Mouse (Mus musculus) neural tube, embryonic 12.5 days (tissue): Measurements from ENCODE around the gene Agpat1. TPM values are rescaled to one million over a fixed set of nuclear protein-coding genes. Genes with fewer than 3 reads are reported as not detected.

Experiments
- ATAC-seq: fragments of 200-750 bp; cut with Nextera tagmentation; 2 replicates; pipeline ENCODE4 v1.8.0; 2017; ENCODE audit warnings: low read depth, mild to moderate bottlenecking, moderate TSS enrichment, moderate library complexity; ENCODE audit not compliant: low FRiP score
- H3K27ac ChIP-seq: fragments of 300-500 bp; sonication (generic); 2 replicates; pipeline ENCODE4 v1.5.1; 2016
- H3K27me3 ChIP-seq: fragments of 300-500 bp; sonication (generic); replicated peaks from 2 replicates; pipeline ENCODE4 v1.6.1; 2016; ENCODE audit warnings: mild to moderate bottlenecking
- H3K36me3 ChIP-seq: fragments of 300-500 bp; sonication (generic); 2 replicates; pipeline ENCODE4 v1.6.1; 2016; ENCODE audit warnings: mild to moderate bottlenecking
- H3K4me1 ChIP-seq: fragments of 300-500 bp; sonication (generic); 2 replicates; pipeline ENCODE4 v1.6.1; 2016
- H3K4me2 ChIP-seq: fragments of 300-500 bp; sonication (generic); replicated peaks from 2 replicates; pipeline ENCODE4 v1.6.1; 2016; ENCODE audit warnings: mild to moderate bottlenecking
- H3K4me3 ChIP-seq: fragments of 300-500 bp; sonication (generic); 2 replicates; pipeline ENCODE4 v1.5.1; 2016
- H3K9ac ChIP-seq: fragments of 300-500 bp; sonication (generic); 2 replicates; pipeline ENCODE4 v1.6.1; 2016; ENCODE audit warnings: mild to moderate bottlenecking
- H3K9me3 ChIP-seq: fragments of 300-500 bp; sonication (generic); 2 replicates; pipeline ENCODE4 v1.6.1; 2016; ENCODE audit warnings: mild to moderate bottlenecking
- WGBS: fragments of 180-500 bp; shearing (Covaris S2); methylation state at CpG from one replicate; pipeline ENCODE4 v1.1.7; 2016; 5-methylcytosine and 5-hydroxymethylcytosine counted together
- polyA plus RNA-seq: library from polyadenylated mRNA; unstranded; fragments of >200 nt; fragmentation: Nextera tagmentation; extraction: Ambion mirVana; gene quantifications from 2 replicates; pipeline ENCODE4 v1.2.1, GENCODE M21; 2016

Agpat1 gene
- polyA plus RNA-seq, 1 experiment from 2014 or later: 81.1 TPM

DNA sequence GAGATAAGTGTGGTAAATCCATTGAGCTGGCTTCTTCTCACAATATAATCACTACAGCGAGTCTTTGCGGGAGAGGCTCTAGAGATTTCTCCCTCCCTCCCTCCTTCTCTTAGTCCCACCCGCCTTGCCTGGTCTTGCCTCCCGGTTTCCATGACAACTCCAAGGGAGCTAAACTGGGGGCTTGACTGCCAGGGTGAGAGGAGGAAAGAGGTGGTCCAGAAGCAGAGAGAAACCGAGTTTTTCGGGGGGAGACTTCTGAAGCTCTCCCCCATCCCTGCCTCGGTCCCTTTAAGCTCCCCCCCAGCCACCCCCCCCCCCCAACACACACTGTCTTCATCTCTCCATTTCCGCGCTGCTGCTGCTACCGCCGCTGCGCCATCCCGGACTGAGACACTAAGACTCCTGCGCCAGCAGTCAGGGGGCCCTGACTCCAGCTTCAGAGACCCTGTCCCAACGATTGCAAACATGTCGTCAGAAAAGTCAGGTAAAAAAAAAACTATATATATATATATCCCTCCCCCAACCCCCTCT is 25.2 kb downstream of the Agpat1 start, which contains the start of gene Prrt1:
Gene Prrt1, plus strand, starts transcription at position 313 of the 531 bp plus-strand sequence.
- H3K9ac ChIP-seq: peak within 1 kb of the TSS; percentile 60
- no peak for ATAC-seq

DNA sequence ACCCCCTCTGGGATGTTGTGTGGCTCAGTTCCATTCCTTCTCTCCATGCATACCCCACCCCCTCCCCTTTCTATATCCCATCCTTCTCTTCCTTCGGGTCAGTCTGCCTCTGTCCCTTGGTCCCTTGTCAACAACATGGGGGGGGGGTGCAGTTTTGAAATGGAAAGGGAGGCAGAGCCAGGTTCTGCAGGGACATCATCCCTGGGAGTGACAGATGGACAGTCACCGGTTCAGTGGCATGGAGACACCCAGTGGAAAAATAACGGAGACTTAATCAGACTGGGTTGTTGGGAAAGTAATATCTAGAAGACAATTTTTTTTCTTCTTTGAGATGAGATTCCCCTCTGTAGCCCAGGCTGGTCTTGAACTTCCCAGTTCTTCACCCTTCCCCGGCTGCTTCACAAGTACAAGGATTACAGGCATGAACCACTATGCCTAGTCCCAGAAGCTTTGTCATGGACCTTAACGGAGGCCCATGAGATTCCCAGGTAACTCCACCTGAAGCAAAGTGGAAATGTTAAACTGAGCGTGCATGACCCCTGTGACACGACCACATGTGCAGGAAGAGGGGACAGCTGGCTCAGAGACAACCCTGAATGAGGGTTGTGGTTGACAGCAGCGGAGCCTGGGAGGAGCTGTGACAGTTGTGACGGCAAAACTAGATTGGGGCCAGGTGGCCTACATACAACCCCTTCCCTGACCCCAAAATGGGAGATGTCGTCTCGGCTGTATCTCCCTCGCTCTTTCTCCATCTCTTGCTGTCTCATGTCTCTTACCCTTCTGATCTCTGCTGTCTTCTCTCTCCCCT is 25.9 kb downstream of the Agpat1 start:
- Histone ChIP-seq H3K27me3 (peaks cover 45% of the 10 kb centered on the region), H3K4me3 (peak overlapping the region; percentile 32), H3K4me1 (peaks cover 57% of the 10 kb centered on the region), H3K4me2 (peak overlapping the region; percentile 86), H3K9ac (0 out of 2 replicates have a peak overlapping the region, but pooled peaks have one; percentile 50), H3K27ac (no peak overlapping the region), H3K36me3 (no peaks in the 10 kb centered on the region), H3K9me3 (no peaks in the 10 kb centered on the region)
- WGBS: 13% methylated on average over 12 of the region's 12 CpGs
- ATAC-seq: no peak

More for the DNA sequence above, 25.2 kb downstream of the Agpat1 start, which contains the start of gene Prrt1:
- H3K9me3 ChIP-seq: no peaks in the 10 kb centered on the region
- H3K4me1 ChIP-seq: peaks cover 57% of the 10 kb centered on the region
- H3K4me3 ChIP-seq: peak within 1 kb of the TSS; percentile 60
- WGBS: 3% methylated on average over 16 of the region's 16 CpGs
- H3K4me2 ChIP-seq: peak within 1 kb of the TSS; percentile 86
- no peak within 1 kb of the TSS for H3K27ac ChIP-seq
- H3K36me3 ChIP-seq: no peaks in the 10 kb centered on the region
- peaks cover 45% of the 10 kb centered on the region for H3K27me3 ChIP-seq

DNA sequence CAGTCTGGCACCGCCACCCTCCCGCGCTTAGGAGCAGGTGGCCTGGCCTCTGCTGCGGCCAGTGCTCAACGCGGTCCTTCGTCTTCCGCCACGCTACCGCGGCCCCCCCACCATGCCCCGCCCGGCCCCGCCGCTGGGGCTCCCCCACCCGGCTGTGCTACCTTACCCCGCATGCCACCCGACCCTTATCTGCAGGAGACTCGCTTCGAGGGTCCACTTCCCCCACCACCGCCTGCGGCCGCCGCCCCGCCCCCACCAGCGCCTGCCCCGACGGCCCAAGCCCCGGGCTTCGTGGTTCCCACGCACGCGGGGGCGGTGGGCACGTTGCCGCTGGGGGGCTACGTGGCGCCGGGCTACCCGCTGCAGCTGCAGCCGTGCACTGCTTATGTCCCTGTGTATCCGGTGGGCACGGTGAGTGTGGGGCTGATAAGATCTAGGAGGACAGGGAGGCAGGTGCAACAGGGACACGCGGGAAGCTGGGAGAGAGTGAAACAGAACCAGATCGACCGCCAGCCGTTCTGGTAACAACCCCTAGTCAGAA is 26.8 kb downstream of the Agpat1 start:
- H3K27ac ChIP-seq: no peak overlapping the region
- H3K9me3 ChIP-seq: no peaks in the 10 kb centered on the region
- H3K4me3 ChIP-seq: peak overlapping the region; percentile 32
- H3K9ac ChIP-seq: peak overlapping the region; percentile 50
- no peaks in the 10 kb centered on the region for H3K36me3 ChIP-seq
- peak overlapping the region; percentile 86 for H3K4me2 ChIP-seq
- H3K27me3 ChIP-seq: peaks cover 45% of the 10 kb centered on the region
- no peak for ATAC-seq
- WGBS: 2% methylated on average over 47 of the region's 48 CpGs
- H3K4me1 ChIP-seq: peaks cover 55% of the 10 kb centered on the region

DNA sequence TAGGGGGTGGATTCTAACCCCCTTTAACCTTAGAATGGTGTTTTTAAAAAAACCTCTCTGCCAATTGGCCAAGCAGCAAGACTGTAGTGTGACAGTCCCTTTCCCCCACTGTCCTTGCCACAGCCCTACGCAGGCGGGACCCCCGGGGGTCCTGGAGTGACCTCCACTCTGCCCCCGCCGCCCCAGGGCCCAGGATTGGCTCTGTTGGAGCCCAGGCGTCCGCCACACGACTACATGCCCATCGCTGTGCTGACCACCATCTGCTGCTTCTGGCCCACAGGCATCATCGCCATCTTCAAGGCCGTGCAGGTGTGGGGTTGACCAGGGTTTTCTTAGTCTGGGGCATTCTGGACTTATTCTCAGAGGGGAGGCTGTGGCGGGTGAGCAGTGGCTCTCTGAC is 27.6 kb downstream of the Agpat1 start:
- no peak for ATAC-seq
- Histone ChIP-seq H3K4me1 (peaks cover 47% of the 10 kb centered on the region), H3K27me3 (peaks cover 45% of the 10 kb centered on the region), H3K36me3 (no peaks in the 10 kb centered on the region), H3K4me2 (peak overlapping the region; percentile 86), H3K27ac (no peak overlapping the region), H3K9me3 (no peaks in the 10 kb centered on the region), H3K9ac (peak overlapping the region; percentile 38; the same call in 1 of the 2 replicates), H3K4me3 (peak overlapping the region; percentile 24)
- 3% methylated on average over 12 of the region's 12 CpGs for WGBS

DNA sequence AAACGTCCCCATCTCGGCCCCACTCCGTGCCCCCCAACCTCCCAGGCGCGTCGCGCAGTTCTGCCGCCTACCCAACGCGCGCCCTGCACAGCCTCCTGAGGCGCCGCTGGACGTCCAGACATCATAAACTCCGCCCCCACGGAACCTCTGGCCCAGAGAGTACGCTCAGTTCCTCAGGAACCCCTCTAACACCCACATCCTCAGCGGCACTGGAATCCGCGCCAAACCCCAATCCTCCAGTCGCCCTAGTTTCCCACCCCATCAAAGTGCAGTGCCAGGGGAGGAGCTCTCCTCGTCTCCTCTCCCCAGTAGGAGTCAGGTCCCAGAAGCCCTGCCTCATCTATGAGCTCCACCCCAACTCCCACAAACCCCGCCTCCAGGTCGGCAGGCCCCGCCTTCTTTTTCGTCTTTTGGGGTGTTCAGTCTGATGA is 28.2 kb downstream of the Agpat1 start:
- Histone ChIP-seq H3K4me2 (peak overlapping the region; percentile 86), H3K27me3 (peaks cover 45% of the 10 kb centered on the region), H3K27ac (no peak overlapping the region)

DNA sequence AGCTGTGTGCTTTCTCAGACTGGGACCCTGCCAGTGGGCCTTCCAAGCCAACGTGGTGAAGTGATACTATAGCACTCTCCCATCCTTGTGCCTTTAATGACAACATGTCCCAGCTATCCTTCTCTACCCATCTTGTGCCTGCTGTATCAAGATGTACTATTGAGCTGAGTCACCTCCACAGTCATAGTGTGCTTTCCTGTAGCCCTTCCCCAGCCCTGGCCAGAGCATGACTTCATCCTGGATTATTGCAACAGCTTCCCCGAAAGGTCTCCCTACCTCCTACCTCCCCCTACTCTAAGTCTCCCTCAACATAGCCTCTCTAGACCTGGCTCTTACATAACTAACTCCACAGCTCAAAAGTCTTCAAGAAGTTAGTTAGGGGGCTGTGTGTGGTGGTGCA is 31.6 kb downstream of the Agpat1 start:
- WGBS: 73% methylated on average over 2 of the region's 2 CpGs
- no peak for ATAC-seq

More for the DNA sequence above, 28.2 kb downstream of the Agpat1 start:
- under 1% methylated on average over 26 of the region's 26 CpGs for WGBS
- H3K4me3 ChIP-seq: peak overlapping the region; percentile 24
- ATAC-seq: no peak
- peak overlapping the region; percentile 38; the same call in 1 of the 2 replicates for H3K9ac ChIP-seq
- H3K4me1 ChIP-seq: peaks cover 47% of the 10 kb centered on the region
- H3K36me3 ChIP-seq: no peaks in the 10 kb centered on the region
- H3K9me3 ChIP-seq: no peaks in the 10 kb centered on the region

DNA sequence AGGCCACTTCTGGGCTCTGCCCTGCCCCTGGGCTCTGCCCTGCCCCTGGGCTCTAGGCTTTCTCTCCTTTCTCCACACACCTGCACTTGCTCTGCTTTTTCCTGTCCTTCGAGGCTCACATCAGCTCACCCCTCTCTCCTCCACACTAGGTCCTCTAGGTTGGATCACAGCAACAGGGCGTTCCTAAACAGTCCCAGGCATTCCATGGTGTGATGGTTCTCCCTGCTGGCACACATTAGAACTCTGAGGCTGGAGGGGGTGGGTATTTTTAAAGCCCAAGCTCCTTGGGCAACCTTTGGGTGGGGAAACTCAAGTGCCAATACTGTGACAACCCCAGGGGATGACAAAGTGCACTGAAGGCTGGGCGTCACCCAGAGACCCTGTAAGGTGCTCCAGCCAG is 33.4 kb downstream of the Agpat1 start:
- no peaks in the 10 kb centered on the region for H3K9me3 ChIP-seq
- H3K4me1 ChIP-seq: peaks cover 10% of the 10 kb centered on the region

More for the DNA sequence above, 31.6 kb downstream of the Agpat1 start:
- Histone ChIP-seq H3K27ac (no peak overlapping the region), H3K4me3 (no peak overlapping the region), H3K36me3 (no peaks in the 10 kb centered on the region), H3K4me1 (peaks cover 20% of the 10 kb centered on the region), H3K9me3 (no peaks in the 10 kb centered on the region), H3K9ac (no peak overlapping the region), H3K4me2 (no peak overlapping the region), H3K27me3 (peaks cover 29% of the 10 kb centered on the region)

DNA sequence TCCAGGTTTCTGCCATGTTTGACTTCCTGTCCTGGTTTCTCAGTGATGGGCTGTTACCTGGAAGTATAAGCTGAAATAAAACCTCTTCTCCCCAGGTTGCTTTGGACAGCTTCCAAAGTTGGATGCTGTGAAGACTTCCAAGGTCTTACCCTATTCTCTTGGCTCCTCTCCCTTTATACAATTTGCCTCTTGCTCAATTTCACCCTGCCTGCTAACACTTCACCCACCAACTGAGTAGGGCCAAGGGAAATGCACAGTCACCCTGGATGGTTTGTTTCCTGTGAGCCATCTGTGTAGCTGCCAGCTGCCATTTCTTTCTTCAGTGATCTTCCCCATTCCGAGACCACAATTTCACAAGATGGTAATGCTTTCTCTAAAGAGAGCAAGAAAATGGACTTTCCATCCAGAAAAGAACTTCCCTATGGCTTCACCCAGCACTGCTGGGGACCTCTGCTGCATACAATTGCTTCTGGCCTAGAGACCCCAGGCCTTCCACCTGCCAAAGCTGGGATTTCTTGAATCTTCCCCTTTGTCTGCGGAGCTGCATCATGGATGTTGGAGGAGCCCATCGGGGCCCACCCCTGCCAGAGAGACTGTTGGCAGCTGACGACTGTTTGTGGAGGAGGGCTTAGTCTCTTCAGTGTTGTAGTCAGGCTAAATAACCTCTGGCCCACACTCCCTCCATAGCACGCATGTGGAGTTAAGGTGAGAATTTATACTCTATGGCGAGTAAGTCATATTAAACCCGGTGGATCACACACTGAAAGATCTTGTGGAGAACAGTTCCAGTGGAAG is 35.6 kb downstream of the Agpat1 start:
- whole genome bisulfite sequencing: 83% methylated on average over 7 of the region's 7 CpGs
- Histone ChIP-seq H3K4me2 (no peak overlapping the region), H3K4me1 (peaks cover 10% of the 10 kb centered on the region; the same call in 1 of the 2 replicates), H3K4me3 (no peak overlapping the region), H3K9ac (no peak overlapping the region), H3K36me3 (no peaks in the 10 kb centered on the region), H3K27me3 (no peaks in the 10 kb centered on the region), H3K27ac (no peak overlapping the region), H3K9me3 (no peaks in the 10 kb centered on the region)
- no peak for ATAC-seq

More for the DNA sequence above, 33.4 kb downstream of the Agpat1 start:
- WGBS: 65% methylated on average over 3 of the region's 3 CpGs
- no peak for ATAC-seq
- no peaks in the 10 kb centered on the region for H3K36me3 ChIP-seq
- no peak overlapping the region for H3K9ac ChIP-seq
- no peak overlapping the region for H3K4me2 ChIP-seq
- no peak overlapping the region for H3K27ac ChIP-seq
- peaks cover 11% of the 10 kb centered on the region for H3K27me3 ChIP-seq
- no peak overlapping the region for H3K4me3 ChIP-seq

DNA sequence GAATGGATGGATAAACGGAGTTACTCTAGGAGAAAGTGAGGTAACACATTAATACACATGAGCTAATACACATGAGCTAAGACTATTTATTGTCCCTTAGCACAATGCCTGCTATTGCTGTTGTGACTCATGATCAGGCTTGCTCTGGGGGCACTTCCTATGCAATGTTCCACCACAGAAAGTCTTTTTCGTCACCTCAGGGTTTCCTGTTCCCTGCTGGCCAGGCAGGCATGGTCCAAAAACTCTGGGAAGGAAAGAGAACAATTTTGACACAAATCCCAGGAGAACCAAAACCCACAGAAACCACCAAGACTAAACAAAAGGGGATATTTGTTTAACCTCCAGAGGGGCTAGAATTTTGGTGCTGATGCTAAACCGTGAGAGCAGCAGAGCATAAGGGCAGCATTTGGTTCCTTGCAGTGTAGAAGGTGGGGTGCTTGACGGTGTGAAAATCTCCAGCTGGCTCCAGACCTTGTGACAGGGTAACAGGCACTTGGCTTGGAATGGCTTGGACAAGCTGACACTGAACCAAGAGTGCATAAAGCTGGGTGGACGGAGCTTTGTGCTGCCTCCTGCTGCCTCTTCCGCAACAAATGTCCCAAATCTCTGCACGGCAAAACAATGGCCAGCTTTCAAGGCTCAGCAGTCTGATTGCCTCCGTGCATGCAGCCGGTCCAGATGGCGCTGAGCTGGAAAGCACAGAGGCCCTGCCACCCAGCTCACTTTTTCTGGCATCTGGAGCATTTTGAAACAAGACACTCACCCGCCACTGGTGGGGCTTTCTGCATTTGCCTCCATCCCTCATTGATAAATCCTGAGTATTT is 36.9 kb downstream of the Agpat1 start:
- Histone ChIP-seq H3K27ac (peak overlapping the region; percentile 60), H3K9ac (0 out of 2 replicates have a peak overlapping the region, but pooled peaks have one; percentile 26), H3K36me3 (no peaks in the 10 kb centered on the region), H3K27me3 (no peaks in the 10 kb centered on the region), H3K4me1 (peaks cover 20% of the 10 kb centered on the region), H3K4me2 (peak overlapping the region; percentile 21; the same call in 1 of the 2 replicates), H3K4me3 (no peak overlapping the region), H3K9me3 (no peaks in the 10 kb centered on the region)
- 15% methylated on average over 11 of the region's 11 CpGs for WGBS
- ATAC-seq: 0 out of 2 replicates have a peak, but pooled peaks have one; percentile 39

DNA sequence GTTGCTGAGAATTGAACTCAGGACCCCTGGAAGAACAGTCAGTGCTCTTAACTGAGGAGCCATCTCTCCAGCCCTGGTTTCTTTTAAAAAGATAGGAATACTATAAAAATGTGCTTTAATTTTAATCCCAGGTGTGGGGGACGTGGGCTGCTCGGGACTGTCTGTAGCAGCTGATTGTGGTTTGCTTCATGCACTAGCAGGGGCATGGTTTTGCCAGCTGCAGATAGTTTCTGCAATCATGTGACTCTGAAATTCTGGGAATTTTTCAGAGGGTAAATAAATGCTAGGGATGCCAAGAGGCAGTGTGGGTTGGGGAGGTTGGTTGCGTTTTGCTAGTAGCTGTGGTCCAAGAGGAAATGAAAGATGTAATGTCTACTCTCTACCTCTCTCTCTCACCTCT is 37.9 kb downstream of the Agpat1 start:
- Histone ChIP-seq H3K4me3 (no peak overlapping the region), H3K4me2 (no peak overlapping the region), H3K36me3 (no peaks in the 10 kb centered on the region), H3K9ac (no peak overlapping the region), H3K4me1 (peaks cover 24% of the 10 kb centered on the region), H3K27ac (no peak overlapping the region), H3K27me3 (no peaks in the 10 kb centered on the region), H3K9me3 (no peaks in the 10 kb centered on the region)
- no peak for ATAC-seq
- 89% methylated on average over 3 of the region's 3 CpGs for WGBS

DNA sequence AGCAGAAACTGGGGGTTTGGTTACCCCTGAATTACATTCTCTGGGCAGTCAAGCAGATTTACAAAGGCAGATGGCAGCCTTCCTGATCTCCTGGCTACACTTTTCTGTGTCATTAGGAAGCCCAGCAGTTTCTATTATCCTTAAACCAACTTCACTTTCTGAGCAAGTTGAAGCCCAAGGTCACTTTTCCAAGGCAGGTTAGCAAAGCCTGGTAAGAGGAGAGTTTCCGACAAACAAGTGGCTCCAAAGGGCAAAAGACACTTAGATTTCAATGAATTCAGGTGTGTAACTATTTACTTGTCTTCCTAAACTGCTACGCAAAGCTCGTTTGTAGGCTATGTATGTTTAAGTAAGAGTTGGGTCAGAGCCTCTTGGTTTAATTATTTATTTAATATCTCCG is 39.3 kb downstream of the Agpat1 start:
- Histone ChIP-seq H3K4me3 (no peak overlapping the region), H3K9ac (no peak overlapping the region), H3K4me1 (peaks cover 32% of the 10 kb centered on the region), H3K27ac (no peak overlapping the region), H3K36me3 (no peaks in the 10 kb centered on the region), H3K27me3 (no peaks in the 10 kb centered on the region), H3K4me2 (no peak overlapping the region), H3K9me3 (no peaks in the 10 kb centered on the region)
- no peak for ATAC-seq
- WGBS: 91% methylated on average over 4 of the region's 4 CpGs
